Mouse (Mus musculus): ENCODE data around the gene Fkbp1a. TPM values are rescaled to one million over a fixed set of nuclear protein-coding genes. Genes with fewer than 3 reads are reported as not detected.
A peak's percentile ranks its signal among the peaks of the same experiment; 100 is the strongest.

The Fkbp1a gene
- total and polyA plus RNA-seq, 2 experiments from 2014 or later = 72.5 to 454 TPM

GRCm38 (mm10) chr2:151512199-151512598 lies 30.1 kb upstream of the Fkbp1a start:
- H3K36me3 ChIP-seq (replicated peaks; ENCODE audit: control insufficient read depth, insufficient read depth, low read length) = peaks cover 73% of the 10 kb centered on the region

GRCm38 (mm10) chr2:151513525-151514285 lies 28.6 kb upstream of the Fkbp1a start:
- H3K4me2 ChIP-seq (ENCODE audit: low read depth, low read length) = no peak overlapping the region
- WGBS = 72% methylated on average over 3 of the region's 3 CpGs

More at GRCm38 (mm10) chr2:151512199-151512598, 30.1 kb upstream of the Fkbp1a start:
- H3K9ac ChIP-seq (replicated peaks; ENCODE audit: low read depth, low read length) = no peak overlapping the region
- no peak for TF ChIP-seq EP300 (IDR thresholded peaks at IDR 0.05; ENCODE audit: low read depth)
- no peak for TF ChIP-seq CTCF (IDR thresholded peaks at IDR 0.05; ENCODE audit: low read depth)
- H3K4me1 ChIP-seq (ENCODE audit: control insufficient read depth, insufficient read depth) = 0 out of 2 replicates have a peak, but pooled peaks cover 5% of the 10 kb centered on the region
- no peak overlapping the region for H3K4me2 ChIP-seq (ENCODE audit: low read depth, low read length)
- H3K27ac ChIP-seq (ENCODE audit: low read depth) = no peak overlapping the region
- no peak overlapping the region for H3K4me3 ChIP-seq (ENCODE audit: low read depth, low read length)
- ATAC-seq (ENCODE audit: insufficient read depth, low read depth) (peak; percentile 64; the same call in 1 of the 2 replicates), DNase-seq (ENCODE audit: low spot score) (peak; percentile 39)
- H3K27me3 ChIP-seq (ENCODE audit: control insufficient read depth, insufficient read depth, low read length) = no peaks in the 10 kb centered on the region
- H3K9me3 ChIP-seq (replicated peaks; ENCODE audit: control insufficient read depth, low read length) = no peaks in the 10 kb centered on the region

DNA sequence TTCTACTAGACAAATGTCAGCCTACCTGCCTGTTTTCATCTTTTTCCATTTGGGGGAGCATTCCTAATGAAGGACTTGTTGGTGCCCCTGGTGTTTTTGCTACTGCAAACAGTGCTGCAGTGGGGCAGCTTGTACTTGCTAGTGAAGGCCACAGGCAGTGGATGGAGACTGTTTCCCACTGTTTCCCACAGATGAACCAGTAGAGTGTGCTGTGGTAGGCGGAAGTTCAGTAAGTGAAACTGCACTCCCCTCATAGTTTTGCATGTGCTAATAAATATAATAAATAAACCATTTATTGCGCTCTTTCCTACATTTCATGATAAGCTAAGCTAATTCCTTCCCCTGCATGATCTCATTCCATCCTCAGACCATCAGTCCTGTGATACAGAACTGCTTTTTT lies 23.3 kb upstream of the Fkbp1a start:
- Histone ChIP-seq H3K4me1 (ENCODE audit: control insufficient read depth, insufficient read depth) (no peaks in the 10 kb centered on the region), H3K36me3 (replicated peaks; ENCODE audit: control insufficient read depth, insufficient read depth, low read length) (peaks cover 40% of the 10 kb centered on the region), H3K4me2 (ENCODE audit: low read depth, low read length) (no peak overlapping the region), H3K27ac (ENCODE audit: low read depth) (no peak overlapping the region), H3K9me3 (replicated peaks; ENCODE audit: control insufficient read depth, low read length) (no peaks in the 10 kb centered on the region), H3K9ac (replicated peaks; ENCODE audit: low read depth, low read length) (no peak overlapping the region), H3K27me3 (ENCODE audit: control insufficient read depth, insufficient read depth, low read length) (no peaks in the 10 kb centered on the region), H3K4me3 (ENCODE audit: low read depth, low read length) (no peak overlapping the region)
- DNase-seq (ENCODE audit: low spot score) = no peak
- TF ChIP-seq CTCF (IDR thresholded peaks at IDR 0.05; ENCODE audit: low read depth) (peak; percentile 16; the same call in 1 of the 2 replicates), EP300 (IDR thresholded peaks at IDR 0.05; ENCODE audit: low read depth) (no peak)
- WGBS = 66% methylated on average over 2 of the region's 2 CpGs
- no peak for ATAC-seq (ENCODE audit: insufficient read depth, low read depth)

More at GRCm38 (mm10) chr2:151513525-151514285, 28.6 kb upstream of the Fkbp1a start:
- H3K27ac ChIP-seq (ENCODE audit: low read depth) = no peak overlapping the region
- 0 out of 2 replicates have a peak, but pooled peaks cover 5% of the 10 kb centered on the region for H3K4me1 ChIP-seq (ENCODE audit: control insufficient read depth, insufficient read depth)
- H3K4me3 ChIP-seq (ENCODE audit: low read depth, low read length) = no peak overlapping the region
- H3K36me3 ChIP-seq (replicated peaks; ENCODE audit: control insufficient read depth, insufficient read depth, low read length) = peaks cover 65% of the 10 kb centered on the region
- peak; percentile 41 for TF ChIP-seq CTCF (IDR thresholded peaks at IDR 0.05; ENCODE audit: low read depth)
- no peak for TF ChIP-seq EP300 (IDR thresholded peaks at IDR 0.05; ENCODE audit: low read depth)
- DNase-seq (ENCODE audit: low spot score) (no peak), ATAC-seq (ENCODE audit: insufficient read depth, low read depth) (no peak)
- H3K9me3 ChIP-seq (replicated peaks; ENCODE audit: control insufficient read depth, low read length) = no peaks in the 10 kb centered on the region
- no peaks in the 10 kb centered on the region for H3K27me3 ChIP-seq (ENCODE audit: control insufficient read depth, insufficient read depth, low read length)
- no peak overlapping the region for H3K9ac ChIP-seq (replicated peaks; ENCODE audit: low read depth, low read length)

- peak; percentile 39; the same call in 1 of the 2 replicates for ATAC-seq (ENCODE audit: insufficient read depth, low read depth)
- no peak for DNase-seq (ENCODE audit: low spot score)
- no peak overlapping the region for H3K4me3 ChIP-seq (ENCODE audit: low read depth, low read length)
- H3K4me2 ChIP-seq (ENCODE audit: low read depth, low read length) = no peak overlapping the region
- H3K9ac ChIP-seq (replicated peaks; ENCODE audit: low read depth, low read length) = no peak overlapping the region
- H3K27me3 ChIP-seq (ENCODE audit: control insufficient read depth, insufficient read depth, low read length) = no peaks in the 10 kb centered on the region
- H3K36me3 ChIP-seq (replicated peaks; ENCODE audit: control insufficient read depth, insufficient read depth, low read length) = peaks cover 14% of the 10 kb centered on the region; the same call in 1 of the 2 replicates
- H3K27ac ChIP-seq (ENCODE audit: low read depth) = no peak overlapping the region
- H3K4me1 ChIP-seq (ENCODE audit: control insufficient read depth, insufficient read depth) = no peaks in the 10 kb centered on the region
- 24% methylated on average over 4 of the region's 4 CpGs for WGBS
- no peaks in the 10 kb centered on the region for H3K9me3 ChIP-seq (replicated peaks; ENCODE audit: control insufficient read depth, low read length)
- TF ChIP-seq CTCF (IDR thresholded peaks at IDR 0.05; ENCODE audit: low read depth) (no peak), EP300 (IDR thresholded peaks at IDR 0.05; ENCODE audit: low read depth) (no peak)
Measured at GRCm38 (mm10) chr2:151524324-151525041, 17.8 kb upstream of the Fkbp1a start.

GRCm38 (mm10) chr2:151525520-151525919 lies 16.8 kb upstream of the Fkbp1a start:
- H3K36me3 ChIP-seq (replicated peaks; ENCODE audit: control insufficient read depth, insufficient read depth, low read length) = peaks cover 9% of the 10 kb centered on the region; the same call in 1 of the 2 replicates
- H3K4me1 ChIP-seq (ENCODE audit: control insufficient read depth, insufficient read depth) = 0 out of 2 replicates have a peak, but pooled peaks cover 4% of the 10 kb centered on the region
- no peak overlapping the region for H3K9ac ChIP-seq (replicated peaks; ENCODE audit: low read depth, low read length)
- no peak for DNase-seq (ENCODE audit: low spot score)
- no peaks in the 10 kb centered on the region for H3K27me3 ChIP-seq (ENCODE audit: control insufficient read depth, insufficient read depth, low read length)
- 59% methylated on average over 2 of the region's 2 CpGs for WGBS
- H3K4me3 ChIP-seq (ENCODE audit: low read depth, low read length) = no peak overlapping the region
- no peak for TF ChIP-seq EP300 (IDR thresholded peaks at IDR 0.05; ENCODE audit: low read depth)
- no peak for TF ChIP-seq CTCF (IDR thresholded peaks at IDR 0.05; ENCODE audit: low read depth)
- no peaks in the 10 kb centered on the region for H3K9me3 ChIP-seq (replicated peaks; ENCODE audit: control insufficient read depth, low read length)
- no peak overlapping the region for H3K4me2 ChIP-seq (ENCODE audit: low read depth, low read length)
- no peak overlapping the region for H3K27ac ChIP-seq (ENCODE audit: low read depth)
- ATAC-seq (ENCODE audit: insufficient read depth, low read depth) = no peak
